Mouse (Mus musculus) spleen, adult 2 months (tissue): Measurements from ENCODE around the gene Csrp1.

Source experiments
- CTCF ChIP-seq: fragments of 200-500 bp; IDR thresholded peaks from 2 replicates; pipeline ENCODE4 v1.5.1; 2011; ENCODE audit warnings: mild to moderate bottlenecking, inconsistent platforms; ENCODE audit not compliant: insufficient read depth, insufficient read length, insufficient replicate concordance; ENCODE audit errors: extremely low read depth
- POLR2A ChIP-seq: fragments of 200-500 bp; IDR thresholded peaks from 2 replicates; pipeline ENCODE4 v1.6.1; 2011; ENCODE audit warnings: low read depth, low read length, inconsistent platforms

DNA sequence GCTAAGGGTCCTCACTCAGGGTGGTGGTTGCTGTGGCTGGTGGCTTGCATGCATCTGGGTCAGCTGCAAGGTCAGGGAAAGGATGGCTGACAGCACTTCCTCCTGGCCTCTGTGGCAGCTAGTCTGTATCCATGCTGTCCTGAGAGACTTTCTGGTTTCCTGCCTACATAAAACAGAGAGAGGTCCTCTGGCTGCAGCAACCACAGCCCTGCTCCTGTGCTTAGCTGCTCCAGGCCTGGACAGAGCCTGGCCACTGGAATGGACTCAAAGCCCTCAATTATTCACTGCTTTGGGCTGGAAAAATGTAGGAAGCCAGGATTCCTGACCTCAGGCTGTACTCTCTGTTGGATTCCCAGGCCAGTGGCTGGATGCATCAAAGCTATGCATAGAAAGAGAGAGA, 56.7 kb downstream of the Csrp1 start:
- TF ChIP-seq CTCF, result no peak
- no peak for TF ChIP-seq POLR2A
